Mouse (Mus musculus) C2C12 (cell line): Measurements from ENCODE around the gene Nostrin.

Source experiments
- CTCF ChIP-seq: IDR thresholded peaks from one replicate; pipeline ENCODE4 v1.5.1; 2011; ENCODE audit not compliant: control insufficient read depth, insufficient read depth, insufficient read length
- MAX ChIP-seq: IDR thresholded peaks from one replicate; pipeline ENCODE4 v1.6.1; 2011; ENCODE audit warnings: mild to moderate bottlenecking, control low read depth
- MYOD1 ChIP-seq: IDR thresholded peaks from one replicate; pipeline ENCODE4 v1.6.1; 2011; ENCODE audit warnings: low read depth; ENCODE audit not compliant: control insufficient read depth, insufficient read length
- MYOG ChIP-seq: IDR thresholded peaks from one replicate; pipeline ENCODE4 v1.6.1; 2011; ENCODE audit not compliant: control insufficient read depth, insufficient read length; ENCODE audit errors: extremely low read depth
- USF1 ChIP-seq: IDR thresholded peaks from one replicate; pipeline ENCODE4 v1.6.1; 2011; ENCODE audit warnings: low read depth, mild to moderate bottlenecking, control low read depth, moderate library complexity

- TF ChIP-seq CTCF (no peak), MAX (no peak), USF1 (no peak), MYOG (no peak), MYOD1 (no peak)
Observed at GRCm38 (mm10) chr2:69188732-69189131, 53.1 kb downstream of the Nostrin start.
